Mouse (Mus musculus) kidney, adult 8-10 months (tissue): ENCODE results near the gene Gm20662.
A peak's percentile ranks its signal among the peaks of the same experiment; 100 is the strongest.

ENCODE experiments used
- DNase-seq, 2 experiments: peaks; one replicate each; pipeline ENCODE4 v3.0.0; 2022

Gene Gm20662

DNA sequence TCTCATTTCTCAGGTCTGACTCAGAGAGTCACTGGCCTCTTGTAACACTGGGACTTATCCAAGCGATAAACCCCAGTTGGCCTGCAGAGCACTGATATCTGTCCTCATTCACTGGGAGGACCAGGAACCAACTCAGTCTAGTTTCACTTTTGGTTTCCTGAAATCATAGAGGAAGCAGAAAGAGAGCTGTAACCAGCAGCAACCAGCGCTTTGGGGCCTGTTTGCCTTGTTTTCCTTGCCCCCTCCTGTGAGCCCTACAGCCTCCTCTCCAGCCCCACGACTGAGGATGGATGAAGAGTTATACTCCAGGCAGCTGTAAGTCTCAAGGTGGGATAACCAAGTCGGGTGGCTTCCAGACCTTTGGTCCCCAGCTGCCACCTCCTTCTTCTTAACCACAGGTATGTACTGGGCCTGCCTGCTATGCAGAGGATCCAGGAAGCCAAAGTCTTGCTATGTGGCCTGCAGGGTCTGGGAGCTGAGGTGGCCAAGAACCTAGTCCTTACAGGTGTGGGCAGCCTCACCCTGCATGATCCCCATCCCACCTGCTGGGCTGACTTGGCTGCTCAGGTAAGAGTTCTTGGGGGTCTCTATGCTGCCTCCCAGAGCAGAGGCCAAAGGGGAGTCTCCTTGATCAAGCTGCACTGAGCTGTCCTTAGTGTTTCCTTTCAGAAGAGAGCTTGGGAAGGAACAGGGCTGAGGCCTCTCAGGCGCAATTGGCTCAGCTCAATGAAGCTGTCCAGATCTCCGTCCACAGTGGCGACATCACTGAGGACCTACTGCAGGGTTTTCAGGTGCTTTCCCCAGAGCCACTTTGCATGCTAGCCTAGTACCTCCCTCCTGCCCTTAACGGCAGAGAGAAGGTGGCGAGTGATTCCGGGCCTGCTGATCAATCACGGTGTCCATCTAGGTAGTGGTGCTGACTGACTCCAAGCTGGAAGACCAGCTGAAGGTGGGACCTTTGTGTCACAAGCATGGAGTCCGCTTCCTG is 20.5 kb upstream of the Gm20662 start, which contains the start of gene Uba7:
Gene Uba7 (plus strand): TSS at position 107 of the 988 bp plus-strand sequence.
- DNase-seq: peak; percentile 24 to 37

DNA sequence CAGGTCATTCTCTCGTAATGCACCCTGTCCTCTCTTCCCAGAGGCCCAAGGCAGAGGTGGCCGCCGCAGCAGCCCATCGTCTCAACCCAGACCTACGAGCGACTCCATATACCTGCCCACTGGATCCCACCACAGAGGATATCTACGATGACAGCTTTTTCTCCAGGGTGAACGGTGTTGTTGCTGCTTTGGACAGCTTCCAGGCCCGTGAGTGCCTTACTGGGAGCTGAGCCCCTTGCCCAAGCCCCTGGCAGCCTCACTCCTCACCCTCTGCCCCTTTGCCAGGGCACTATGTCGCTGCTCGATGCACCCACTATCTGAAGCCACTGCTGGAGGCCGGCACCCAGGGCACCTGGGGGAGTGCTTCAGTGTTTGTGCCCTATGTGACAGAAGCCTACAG is 17.3 kb upstream of the Gm20662 start:
- no peak for DNase-seq

DNA sequence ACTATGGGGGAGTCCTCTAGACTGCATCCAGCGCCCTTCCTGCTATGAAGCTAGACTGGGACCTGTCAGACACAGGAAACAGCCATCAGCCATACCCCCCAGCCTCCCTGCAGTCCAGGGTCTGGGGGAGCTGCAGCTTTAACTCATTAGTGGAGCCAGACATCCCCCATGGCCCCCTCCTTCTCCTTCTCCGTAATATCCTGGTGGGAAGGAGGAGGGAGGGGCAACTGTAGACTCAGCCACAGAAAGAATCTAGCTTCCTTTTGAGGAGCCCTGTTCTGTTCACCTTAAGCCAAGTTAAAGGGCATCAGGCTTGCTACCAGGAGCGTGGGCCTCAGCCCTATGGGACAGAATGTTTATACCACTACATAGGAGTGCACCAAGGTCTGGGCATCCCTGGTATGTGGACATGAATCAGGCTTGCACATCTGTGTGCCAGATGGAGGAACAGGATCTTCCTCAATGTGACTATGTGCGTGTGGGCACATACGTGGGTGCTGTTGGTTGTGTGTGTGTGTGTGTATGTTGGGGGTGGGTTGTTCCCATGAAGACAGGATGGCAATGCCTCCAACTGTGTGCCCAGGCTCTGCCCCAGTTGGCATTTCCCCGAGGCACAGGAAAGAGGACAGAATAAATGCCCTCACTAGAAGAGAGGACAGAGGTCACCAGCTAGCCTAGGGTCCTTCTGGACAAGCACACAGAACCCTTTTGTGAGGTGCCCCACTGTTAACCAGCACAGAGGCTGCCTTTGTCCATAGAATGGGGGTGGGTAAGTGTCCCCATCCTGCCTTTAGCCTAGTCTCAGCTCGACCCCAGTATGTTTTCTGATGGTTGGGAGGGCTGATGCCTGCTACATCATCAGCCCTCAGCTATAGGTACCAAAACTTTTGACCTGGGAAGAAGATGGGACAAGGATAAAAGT is 14.2 kb upstream of the Gm20662 start:
- no peak for DNase-seq

DNA sequence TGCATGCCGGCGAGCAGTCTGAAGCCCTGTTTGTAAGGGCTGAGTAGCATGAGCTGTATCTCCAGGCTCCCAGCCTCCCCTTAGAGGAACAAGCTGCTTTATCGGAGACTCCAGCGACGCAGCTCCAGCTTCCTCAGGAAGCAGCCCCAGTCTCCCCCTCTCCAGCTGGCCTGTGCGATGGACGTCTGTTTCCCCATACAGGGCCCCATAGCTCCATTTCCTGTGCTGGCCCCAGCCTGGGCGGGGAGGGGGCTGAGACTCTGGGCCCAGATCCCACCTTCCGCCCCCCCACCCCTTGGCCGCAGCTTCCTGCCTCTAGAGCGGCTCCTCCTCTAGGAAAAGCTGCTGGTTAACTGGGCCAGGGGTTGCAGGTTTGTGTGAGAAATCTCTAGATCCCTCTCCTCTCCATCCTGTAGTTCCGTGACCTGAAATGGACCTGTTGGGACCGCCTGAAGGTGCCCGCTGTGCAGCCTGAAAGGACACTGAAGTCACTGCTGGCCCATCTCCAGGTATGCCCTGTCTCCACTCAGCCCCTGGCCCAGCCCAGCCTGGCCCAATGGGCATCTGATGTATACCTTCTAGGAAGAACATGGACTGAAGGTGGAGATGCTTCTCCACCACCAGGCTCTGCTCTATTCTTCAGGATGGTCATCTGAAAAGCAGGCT is 13.3 kb upstream of the Gm20662 start, which contains the start of gene Gm20661:
Gene Gm20661 (plus strand): TSS at position 378 of the 666 bp plus-strand sequence.
- DNase-seq: peak; percentile 63 to 72

DNA sequence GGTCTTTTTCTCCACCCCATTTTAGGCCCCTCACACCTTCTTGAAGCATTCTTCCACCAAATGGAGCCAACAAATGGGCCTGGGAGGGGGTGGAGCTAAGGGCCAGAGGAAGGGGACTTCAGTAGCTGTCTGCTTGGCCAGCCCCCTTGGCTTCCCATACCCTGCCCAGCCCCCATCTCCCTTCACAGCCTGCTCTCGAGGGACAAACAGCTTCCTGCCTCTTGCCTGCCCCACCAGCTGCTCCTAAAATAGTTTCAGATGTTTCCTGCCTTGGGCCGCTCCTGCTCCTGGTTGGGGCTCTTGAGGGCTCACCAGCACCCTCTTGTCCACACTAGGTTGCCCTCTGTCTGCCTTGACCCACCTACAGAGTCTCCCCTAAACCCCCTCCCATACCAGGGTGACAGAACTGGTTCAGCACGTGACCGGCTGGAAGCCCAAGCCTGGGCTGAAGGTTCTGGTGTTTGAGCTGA is 12.7 kb upstream of the Gm20662 start:
- DNase-seq: peak; percentile 79 to 89

DNA sequence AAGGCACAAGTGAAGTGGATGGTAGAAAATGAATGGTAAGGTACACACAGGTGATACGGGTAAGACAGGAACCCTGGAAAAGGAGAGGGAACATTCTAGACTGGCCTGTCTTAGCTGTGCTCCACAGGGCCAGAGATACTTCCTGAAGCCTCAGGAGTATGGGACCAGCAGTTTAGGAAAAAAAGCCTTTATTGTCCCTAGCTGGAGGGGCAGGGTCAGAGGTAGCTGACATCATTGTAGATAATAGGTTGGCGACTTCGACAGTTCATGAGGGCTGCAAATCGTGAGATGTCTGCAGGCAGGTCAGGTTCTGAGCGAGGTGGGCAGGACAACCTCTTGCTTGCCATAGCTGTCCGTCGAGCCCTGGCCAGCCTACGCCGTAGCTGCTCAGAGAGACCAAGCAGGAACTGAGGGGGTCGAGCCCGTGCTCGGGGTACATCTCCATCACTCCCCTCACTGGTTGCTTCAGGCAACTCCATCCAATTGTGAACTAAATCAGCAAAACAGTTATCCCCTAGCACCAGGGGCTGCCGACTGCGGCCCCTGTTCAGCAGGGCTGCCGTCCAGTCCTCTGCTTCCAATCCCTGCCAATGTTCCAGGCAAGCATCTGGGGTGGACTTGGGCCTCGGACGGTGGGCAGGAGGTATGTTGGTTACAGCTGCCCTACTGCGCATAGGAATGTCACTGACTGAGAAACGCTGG is 11.9 kb upstream of the Gm20662 start:
- DNase-seq: no peak

DNA sequence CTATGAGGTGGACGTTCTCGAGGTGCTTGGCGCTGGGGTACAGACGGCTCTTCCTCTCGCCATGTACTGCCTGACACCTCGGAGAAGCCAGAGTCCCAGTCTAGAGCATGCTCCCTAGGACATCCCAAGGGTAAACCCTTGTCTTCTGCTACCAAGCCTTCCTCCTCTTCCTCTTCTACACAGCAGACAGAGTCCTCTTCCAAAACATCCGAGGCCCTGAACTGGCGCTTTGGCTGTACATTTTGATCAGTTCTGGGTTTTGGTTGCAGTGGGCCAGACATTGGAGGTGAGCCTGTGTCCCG is 11.4 kb upstream of the Gm20662 start:
- DNase-seq: no peak

DNA sequence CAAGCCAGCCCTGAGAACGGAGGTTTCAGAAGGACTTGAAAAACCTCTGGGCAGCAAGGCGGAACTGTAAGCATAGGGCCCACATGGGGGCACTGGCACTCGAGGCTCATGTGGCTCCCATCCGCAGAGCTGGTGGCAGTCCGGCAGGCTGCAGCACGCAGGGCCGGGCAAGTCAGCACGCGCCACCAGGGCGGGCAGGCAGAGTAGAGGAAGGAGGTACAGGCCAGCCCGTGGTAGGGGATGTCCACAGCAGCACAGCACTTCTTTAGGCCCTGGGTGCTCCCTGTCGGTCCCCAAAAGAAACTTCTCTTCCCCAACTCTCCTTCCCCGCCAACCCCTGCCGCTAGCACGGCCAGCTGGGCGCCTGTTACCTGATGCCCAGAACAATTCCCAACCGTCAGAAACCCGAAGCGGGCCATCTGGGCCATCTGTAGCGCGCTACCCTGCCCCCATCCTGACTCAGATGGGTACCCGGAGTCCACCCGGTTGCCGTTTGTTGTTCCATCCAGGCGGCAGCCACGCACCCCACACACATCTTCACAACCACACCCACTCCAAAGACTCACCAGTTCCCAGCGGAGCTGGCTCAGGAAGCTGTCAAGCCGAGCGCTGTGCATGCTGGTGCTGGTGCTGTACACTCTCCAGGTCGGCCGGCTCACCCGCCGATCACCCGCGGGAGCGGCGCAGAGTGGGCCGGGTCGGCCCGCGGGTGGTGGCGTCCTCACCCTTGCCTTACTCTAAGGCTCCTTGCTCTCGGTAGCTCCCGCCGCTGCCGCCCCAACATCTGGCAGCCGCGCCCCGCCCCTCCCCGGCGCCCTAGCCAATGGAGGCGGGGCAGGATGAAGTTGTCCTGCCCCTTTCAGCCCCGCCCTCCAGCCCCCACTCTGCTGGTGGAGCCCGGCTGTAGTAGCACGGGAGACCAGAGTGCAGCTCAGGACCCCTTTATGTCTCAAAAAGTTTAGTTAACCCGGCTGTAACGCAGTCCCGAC is 10.7 kb upstream of the Gm20662 start, which contains the start of gene Inka1:
Gene Inka1 (minus strand): TSS at position 749 of the 989 bp plus-strand sequence.
- peak; percentile 75 to 84 for DNase-seq

DNA sequence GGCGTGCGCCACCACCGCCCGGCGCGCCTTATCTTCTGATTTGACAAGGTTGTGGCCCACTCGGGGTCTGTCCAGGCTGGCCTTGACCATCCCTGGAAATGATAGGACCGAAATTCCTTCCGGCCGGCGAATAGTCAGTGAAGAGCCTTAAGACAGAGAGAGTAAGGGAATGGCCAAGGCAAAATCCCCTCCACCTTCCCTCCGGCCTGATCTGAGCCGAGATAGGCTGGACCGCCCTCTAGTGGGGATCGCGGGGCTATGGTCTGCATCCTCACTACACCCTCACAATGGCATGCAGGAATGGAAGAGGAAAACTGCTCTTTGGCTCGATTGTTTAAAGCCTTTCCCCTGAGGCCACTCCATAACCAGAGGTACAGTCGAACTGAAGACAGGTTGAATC is 9.8 kb upstream of the Gm20662 start:
- peak; percentile 72 to 82 for DNase-seq

DNA sequence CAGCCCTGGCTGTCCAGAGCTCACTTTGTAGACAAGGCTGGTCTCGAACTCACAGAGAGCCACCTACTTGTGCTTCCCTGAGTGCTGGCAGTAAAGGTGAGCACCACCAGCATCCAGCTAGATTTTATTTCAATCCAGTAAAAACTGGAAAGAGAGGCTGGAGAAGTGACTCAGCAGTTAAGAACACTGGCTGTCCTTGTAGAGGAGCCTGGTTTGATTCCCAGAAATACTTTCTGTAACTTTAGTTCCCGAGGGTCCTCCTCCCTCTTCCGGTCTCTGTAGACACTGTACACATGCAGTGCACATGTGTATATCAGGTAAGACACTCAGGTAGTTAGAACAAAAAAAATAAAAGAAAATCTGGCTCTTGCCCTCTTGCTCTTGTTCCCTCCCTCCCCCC is 8.2 kb upstream of the Gm20662 start:
- DNase-seq: no peak

DNA sequence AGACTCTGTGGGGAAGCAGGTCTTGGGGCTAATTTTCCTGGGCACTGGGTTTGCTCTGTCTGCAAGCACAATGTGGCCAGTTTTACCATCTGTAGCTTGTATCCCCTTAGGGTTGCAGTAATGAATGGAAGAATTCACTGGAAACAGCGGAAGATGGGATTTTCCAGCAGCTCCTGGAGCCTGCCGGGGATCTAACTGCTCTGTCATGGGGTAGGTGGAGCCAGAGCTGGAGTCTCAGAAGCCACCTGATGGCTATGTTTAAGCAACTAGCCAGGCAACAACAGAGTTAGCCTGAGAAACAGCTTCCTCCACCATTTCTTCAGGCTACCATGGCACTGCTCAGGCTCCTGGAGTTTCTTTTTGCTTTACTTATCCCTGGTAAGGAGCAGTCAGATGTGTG is 4.0 kb upstream of the Gm20662 start, which contains the start of gene Cdhr4:
Gene Cdhr4 (plus strand): TSS at position 301 of the 400 bp plus-strand sequence.
- no peak for DNase-seq

DNA sequence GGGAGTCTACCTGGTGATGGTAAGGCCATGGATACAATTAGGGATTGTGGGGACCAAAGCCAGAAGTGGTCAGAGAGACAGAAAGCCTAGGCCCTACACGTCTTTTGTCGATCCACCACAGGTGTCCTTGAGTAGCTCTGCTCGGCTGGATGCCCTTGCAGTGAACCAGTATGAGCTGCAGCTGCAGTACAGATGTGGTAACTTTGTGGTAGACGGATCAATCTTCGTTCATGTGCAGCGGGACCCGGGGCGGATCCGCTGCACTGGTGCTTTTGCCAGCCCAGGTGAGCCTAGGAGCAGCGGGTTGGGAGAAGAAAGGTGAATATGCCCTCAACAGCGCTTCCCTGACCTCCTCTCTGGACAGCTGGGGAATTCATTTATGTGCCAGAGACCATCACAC is 3.1 kb upstream of the Gm20662 start:
- DNase-seq: no peak

DNA sequence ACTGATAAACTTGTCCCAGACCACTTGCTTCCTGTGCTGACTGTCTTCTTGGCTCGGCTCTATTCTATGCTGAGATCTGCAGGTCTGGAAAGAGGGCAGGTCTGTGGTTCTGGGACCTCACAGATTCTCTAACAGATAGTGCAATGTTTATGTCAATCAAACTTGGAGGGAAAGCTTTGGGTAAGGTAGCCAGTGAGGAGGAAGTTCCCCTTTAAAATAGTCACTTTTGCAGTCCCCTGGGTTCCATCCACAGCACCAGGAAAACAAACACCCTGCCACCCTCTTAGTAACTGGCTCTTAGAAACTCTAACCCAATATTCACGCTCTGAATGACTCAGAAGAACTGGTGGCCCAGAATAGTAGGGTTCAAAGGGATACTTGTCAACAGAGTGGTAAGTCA is 1.7 kb upstream of the Gm20662 start:
- no peak for DNase-seq

DNA sequence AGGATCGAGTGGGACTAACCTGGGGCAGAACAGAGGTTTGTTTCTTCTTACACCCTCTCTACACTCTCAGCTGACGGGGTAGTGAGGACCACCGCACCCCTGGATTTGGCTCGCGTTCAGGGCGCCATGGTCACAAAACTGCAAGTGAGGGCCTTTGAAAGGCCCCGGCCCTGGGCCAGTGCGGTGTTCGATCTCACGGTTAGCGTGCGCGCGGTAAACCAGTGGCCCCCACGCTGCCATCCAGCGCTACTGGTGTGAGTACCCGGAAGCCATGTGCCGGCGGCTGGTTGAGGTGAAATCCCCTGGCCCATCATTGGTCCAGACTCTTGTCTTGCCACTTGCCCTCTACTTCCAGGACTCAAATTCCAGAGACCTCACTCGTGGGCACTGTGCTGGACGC is 636 bp upstream of the Gm20662 start:
- DNase-seq: no peak

DNA sequence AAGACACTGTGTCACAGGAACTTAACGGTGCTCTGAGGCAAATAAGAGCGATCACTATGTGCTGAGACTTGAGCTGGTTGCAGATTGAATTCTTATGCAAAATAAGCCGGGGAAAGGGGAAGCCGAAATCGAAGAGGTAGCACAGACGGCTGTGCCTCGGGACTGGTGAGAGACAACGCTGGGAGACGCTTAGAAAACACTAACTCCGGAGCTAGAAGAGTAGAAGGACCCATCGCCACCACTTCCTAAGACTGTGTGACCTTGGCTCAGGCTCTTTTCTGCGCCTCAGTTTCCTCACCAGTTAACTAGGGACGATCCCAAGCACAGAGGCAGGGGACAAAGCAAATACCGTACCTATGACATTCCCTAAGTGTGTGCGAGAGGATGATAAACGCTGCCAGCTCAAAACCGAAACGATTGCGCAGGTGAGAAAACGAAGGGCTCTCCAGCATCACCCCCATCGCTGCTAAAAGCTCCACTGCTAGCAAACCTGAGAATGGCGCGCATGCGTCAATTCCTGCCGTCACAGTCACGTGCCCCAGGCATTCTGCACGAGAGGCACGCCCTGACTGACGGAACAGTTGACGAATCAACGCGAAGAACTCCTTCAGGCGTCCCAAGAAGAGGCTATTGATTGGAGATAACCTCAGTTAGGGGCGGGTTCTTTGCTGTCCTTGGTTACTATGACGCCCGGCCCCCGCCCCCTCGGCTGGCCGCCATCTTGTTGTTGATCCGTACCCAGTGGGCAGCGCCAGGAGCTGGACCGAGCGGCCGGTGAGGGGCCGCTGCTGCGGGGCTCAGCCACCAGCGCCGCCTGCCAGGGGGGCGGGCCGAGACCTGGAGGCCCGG is 6.0 kb downstream of the Gm20662 start, which contains the start of gene Ip6k1:
Gene Ip6k1 (plus strand): TSS at position 580 of the 849 bp plus-strand sequence.
- peak; percentile 100 for DNase-seq

DNA sequence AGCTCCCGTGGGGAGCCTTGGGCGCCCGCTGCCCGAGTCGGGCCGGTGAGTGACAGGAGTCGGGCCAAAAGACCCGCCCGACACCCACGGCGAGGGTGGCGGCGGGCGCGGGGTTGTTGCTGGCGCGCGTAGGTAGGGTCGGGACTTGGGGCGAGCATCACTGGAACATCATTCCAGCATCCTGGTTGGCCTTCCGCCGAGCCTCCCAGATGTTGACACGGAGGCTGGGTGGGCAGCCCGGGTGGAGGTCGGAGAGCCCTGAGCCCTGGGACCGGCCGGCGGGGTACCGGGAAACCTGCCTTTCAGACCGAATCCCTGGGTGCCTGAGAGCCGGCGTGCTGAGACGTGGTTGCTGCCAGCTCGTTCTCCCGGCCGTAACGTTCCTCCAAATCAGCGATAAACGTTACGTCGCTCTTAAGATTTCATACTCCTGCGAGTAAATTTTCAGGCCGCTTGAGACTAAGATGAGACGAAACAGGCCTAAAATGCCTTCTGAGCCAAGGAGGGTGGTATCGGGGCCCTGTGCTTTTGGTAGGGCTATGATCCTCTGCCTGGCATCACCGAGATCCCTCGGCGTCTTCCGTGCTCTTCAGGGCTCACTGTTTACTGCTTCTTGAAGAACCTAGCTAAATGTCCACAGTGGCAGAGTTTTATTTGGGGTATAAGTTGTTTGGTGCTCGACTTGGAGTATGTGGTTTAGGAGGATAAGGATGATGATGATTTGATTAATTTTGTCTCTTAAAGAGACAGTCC is 6.8 kb downstream of the Gm20662 start:
- DNase-seq: no peak

DNA sequence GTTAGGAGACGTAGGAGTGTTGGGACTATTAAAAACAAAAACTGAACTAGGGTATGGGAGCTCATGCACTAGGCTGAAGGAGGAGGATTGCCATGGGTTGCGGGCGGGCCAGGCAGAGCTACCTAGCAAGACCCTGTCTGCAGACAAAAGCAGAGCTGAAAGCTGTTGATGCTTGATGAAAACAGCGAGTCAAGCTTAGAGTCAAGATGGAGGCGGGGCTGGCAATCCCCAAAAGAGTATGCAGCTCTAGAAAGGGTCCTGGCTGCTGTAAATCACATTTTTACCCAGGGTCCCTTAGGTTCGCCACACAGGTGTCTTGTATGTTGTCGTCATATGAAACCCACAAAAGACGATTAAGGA is 7.4 kb downstream of the Gm20662 start:
- DNase-seq: no peak

DNA sequence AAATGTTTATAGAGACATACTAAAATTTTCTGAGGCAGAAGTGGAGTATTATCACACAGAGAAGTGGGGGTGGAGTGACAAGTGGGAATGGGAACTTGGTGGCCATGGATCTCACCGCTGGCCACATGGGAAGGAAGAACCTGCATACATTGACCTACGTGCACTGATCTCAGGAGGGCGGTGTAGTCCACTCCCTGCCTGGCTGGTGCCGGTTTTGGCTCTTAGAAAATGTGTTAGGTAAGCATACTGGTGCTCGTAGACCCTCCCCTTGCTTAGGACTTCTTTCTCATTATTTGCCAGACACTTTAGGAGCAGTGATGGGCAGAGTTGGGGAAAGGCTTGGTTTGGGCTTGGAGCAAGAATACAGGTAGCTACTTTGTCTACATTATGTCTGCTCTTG is 11.9 kb downstream of the Gm20662 start:
- DNase-seq: no peak

DNA sequence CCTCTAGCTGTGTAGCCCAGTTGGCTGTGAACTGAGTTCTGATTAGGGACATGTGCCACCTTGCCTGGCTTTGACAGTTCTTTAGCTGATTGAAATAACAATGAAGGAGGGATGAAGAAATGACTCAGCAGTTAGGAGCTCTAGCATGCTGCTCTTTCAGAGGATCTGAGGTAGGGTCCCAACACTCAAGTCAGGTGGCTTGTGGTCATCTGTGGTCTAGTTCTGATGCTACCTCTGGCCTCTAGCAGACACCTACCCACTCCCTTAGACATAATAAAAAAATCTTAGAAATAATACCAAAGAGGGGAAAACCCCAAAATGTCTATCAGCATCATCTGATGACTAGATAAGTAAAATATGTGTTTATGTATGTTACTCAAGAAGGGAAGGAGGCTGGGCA is 14.2 kb downstream of the Gm20662 start:
- DNase-seq: no peak
